Mouse (Mus musculus) 3134 (cell line): ENCODE results near the gene Nradd.

ENCODE experiments used
- DNase-seq: peaks from one replicate; pipeline ENCODE4 v3.0.0-alpha.2; 2011; ENCODE audit warnings: low spot score; ENCODE audit not compliant: insufficient read length; ENCODE audit errors: extremely low read depth

Nradd gene

GRCm38 (mm10) chr9:110620685-110621084 lies 3.6 kb downstream of the Nradd start:
- no peak for DNase-seq

- no peak for DNase-seq
Measured at GRCm38 (mm10) chr9:110620180-110620579, 4.1 kb downstream of the Nradd start.

GRCm38 (mm10) chr9:110617081-110617480 lies 7.2 kb downstream of the Nradd start:
- no peak for DNase-seq

- no peak for DNase-seq
Measured at GRCm38 (mm10) chr9:110611471-110611870, 12.8 kb downstream of the Nradd start.

GRCm38 (mm10) chr9:110583521-110583920 lies 40.7 kb downstream of the Nradd start:
- no peak for DNase-seq

GRCm38 (mm10) chr9:110582161-110582560 lies 42.1 kb downstream of the Nradd start:
- DNase-seq, result no peak
